Mouse (Mus musculus): ENCODE measurements at regions not wholly inside any gene's neighbourhood (a gene's known extent, or its start where the extent isn't known, plus 50 kb on each side); places are given as distances from the start of the nearest gene placed in this dataset.

- Histone ChIP-seq H3K4me2 (replicated peaks; ENCODE audit: low read depth, low read length) (no peak overlapping the region), H3K27ac (ENCODE audit: low read length) (peak overlapping the region; percentile 69; the same call in 1 of the 2 replicates), H3K4me3 (ENCODE audit: low read length) (no peak overlapping the region), H3K9ac (replicated peaks; ENCODE audit: low read length) (no peak overlapping the region), H3K4me1 (ENCODE audit: insufficient read depth, low read length) (no peaks in the 10 kb centered on the region), H3K27me3 (ENCODE audit: insufficient read depth, low read length) (no peaks in the 10 kb centered on the region), H3K36me3 (ENCODE audit: insufficient read depth, low read length) (no peaks in the 10 kb centered on the region), H3K9me3 (ENCODE audit: low read length) (no peaks in the 10 kb centered on the region)
- 48% methylated on average over 7 of the region's 7 CpGs for WGBS
- peak; percentile 85 for ATAC-seq (ENCODE audit: low FRiP score, low TSS enrichment)
Measured at GRCm38 (mm10) chr10:96188168-96188567, 51.8 kb downstream of the Gm5426 start.

GRCm38 (mm10) chr10:96190168-96190987, 54.0 kb downstream of the Gm5426 start:
- Histone ChIP-seq H3K9ac (replicated peaks; ENCODE audit: low read length) (no peak overlapping the region), H3K27me3 (ENCODE audit: insufficient read depth, low read length) (no peaks in the 10 kb centered on the region), H3K27ac (ENCODE audit: low read length) (no peak overlapping the region), H3K9me3 (ENCODE audit: low read length) (no peaks in the 10 kb centered on the region), H3K4me1 (ENCODE audit: insufficient read depth, low read length) (no peaks in the 10 kb centered on the region), H3K4me3 (ENCODE audit: low read length) (no peak overlapping the region), H3K36me3 (ENCODE audit: insufficient read depth, low read length) (no peaks in the 10 kb centered on the region), H3K4me2 (replicated peaks; ENCODE audit: low read depth, low read length) (no peak overlapping the region)
- ATAC-seq (ENCODE audit: low FRiP score, low TSS enrichment) = no peak
- whole genome bisulfite sequencing = 81% methylated on average over 10 of the region's 10 CpGs

- no peaks in the 10 kb centered on the region for H3K36me3 ChIP-seq (ENCODE audit: insufficient read depth, low read length)
- no peaks in the 10 kb centered on the region for H3K27me3 ChIP-seq (ENCODE audit: insufficient read depth, low read length)
- no peak overlapping the region for H3K9ac ChIP-seq (replicated peaks; ENCODE audit: low read length)
- no peak overlapping the region for H3K27ac ChIP-seq (ENCODE audit: low read length)
- peaks cover 5% of the 10 kb centered on the region; the same call in 1 of the 2 replicates for H3K9me3 ChIP-seq (ENCODE audit: low read length)
- ATAC-seq (ENCODE audit: low FRiP score, low TSS enrichment) = no peak
- H3K4me2 ChIP-seq (replicated peaks; ENCODE audit: low read depth, low read length) = no peak overlapping the region
- WGBS = 63% methylated on average over 27 of the region's 27 CpGs
- H3K4me1 ChIP-seq (ENCODE audit: insufficient read depth, low read length) = no peaks in the 10 kb centered on the region
- H3K4me3 ChIP-seq (ENCODE audit: low read length) = no peak overlapping the region
Measured at GRCm38 (mm10) chr10:96200932-96201641, 64.7 kb downstream of the Gm5426 start.

GRCm38 (mm10) chr10:96201891-96202290, 65.5 kb downstream of the Gm5426 start:
- no peaks in the 10 kb centered on the region for H3K4me1 ChIP-seq (ENCODE audit: insufficient read depth, low read length)

DNA sequence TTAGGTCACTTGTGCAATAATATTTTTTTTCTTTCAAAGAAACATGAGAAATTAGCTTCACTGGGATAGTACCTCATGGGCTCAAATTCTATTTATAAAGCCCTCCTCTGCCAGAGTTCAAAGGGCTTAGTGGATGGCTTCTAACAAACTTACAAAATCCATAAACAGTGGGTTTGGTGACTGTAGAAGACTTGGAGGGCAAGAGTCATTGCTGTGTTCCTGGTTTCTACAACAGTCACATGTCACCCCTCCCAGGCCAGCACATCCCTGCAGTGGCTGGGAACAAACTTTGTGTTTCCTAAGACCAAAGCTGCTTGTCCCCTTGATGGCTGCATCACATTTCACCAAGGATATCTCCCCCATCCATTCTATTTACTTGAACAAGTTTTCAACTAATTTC, 66.5 kb downstream of the Gm5426 start:
- no peak for ATAC-seq (ENCODE audit: low FRiP score, low TSS enrichment)
- Histone ChIP-seq H3K4me1 (ENCODE audit: insufficient read depth, low read length) (no peaks in the 10 kb centered on the region), H3K27me3 (ENCODE audit: insufficient read depth, low read length) (no peaks in the 10 kb centered on the region), H3K4me2 (replicated peaks; ENCODE audit: low read depth, low read length) (no peak overlapping the region), H3K9me3 (ENCODE audit: low read length) (peaks cover 5% of the 10 kb centered on the region; the same call in 1 of the 2 replicates), H3K4me3 (ENCODE audit: low read length) (no peak overlapping the region), H3K27ac (ENCODE audit: low read length) (no peak overlapping the region), H3K9ac (replicated peaks; ENCODE audit: low read length) (no peak overlapping the region), H3K36me3 (ENCODE audit: insufficient read depth, low read length) (no peaks in the 10 kb centered on the region)

More at GRCm38 (mm10) chr10:96201891-96202290, 65.5 kb downstream of the Gm5426 start:
- Histone ChIP-seq H3K27me3 (ENCODE audit: insufficient read depth, low read length) (no peaks in the 10 kb centered on the region), H3K27ac (ENCODE audit: low read length) (no peak overlapping the region), H3K4me3 (ENCODE audit: low read length) (no peak overlapping the region), H3K9me3 (ENCODE audit: low read length) (peaks cover 5% of the 10 kb centered on the region; the same call in 1 of the 2 replicates), H3K36me3 (ENCODE audit: insufficient read depth, low read length) (no peaks in the 10 kb centered on the region), H3K9ac (replicated peaks; ENCODE audit: low read length) (no peak overlapping the region), H3K4me2 (replicated peaks; ENCODE audit: low read depth, low read length) (no peak overlapping the region)
- 71% methylated on average over 6 of the region's 6 CpGs for WGBS
- ATAC-seq (ENCODE audit: low FRiP score, low TSS enrichment) = no peak

- H3K9me3 ChIP-seq (ENCODE audit: low read length) = peaks cover 5% of the 10 kb centered on the region; the same call in 1 of the 2 replicates
- no peaks in the 10 kb centered on the region for H3K36me3 ChIP-seq (ENCODE audit: insufficient read depth, low read length)
- H3K4me1 ChIP-seq (ENCODE audit: insufficient read depth, low read length) = no peaks in the 10 kb centered on the region
- no peak overlapping the region for H3K9ac ChIP-seq (replicated peaks; ENCODE audit: low read length)
- no peak overlapping the region for H3K4me2 ChIP-seq (replicated peaks; ENCODE audit: low read depth, low read length)
- no peaks in the 10 kb centered on the region for H3K27me3 ChIP-seq (ENCODE audit: insufficient read depth, low read length)
- WGBS = 82% methylated on average over 5 of the region's 5 CpGs
- no peak overlapping the region for H3K27ac ChIP-seq (ENCODE audit: low read length)
- no peak overlapping the region for H3K4me3 ChIP-seq (ENCODE audit: low read length)
- no peak for ATAC-seq (ENCODE audit: low FRiP score, low TSS enrichment)
Measured at GRCm38 (mm10) chr10:96204198-96204597, 67.8 kb downstream of the Gm5426 start.

DNA sequence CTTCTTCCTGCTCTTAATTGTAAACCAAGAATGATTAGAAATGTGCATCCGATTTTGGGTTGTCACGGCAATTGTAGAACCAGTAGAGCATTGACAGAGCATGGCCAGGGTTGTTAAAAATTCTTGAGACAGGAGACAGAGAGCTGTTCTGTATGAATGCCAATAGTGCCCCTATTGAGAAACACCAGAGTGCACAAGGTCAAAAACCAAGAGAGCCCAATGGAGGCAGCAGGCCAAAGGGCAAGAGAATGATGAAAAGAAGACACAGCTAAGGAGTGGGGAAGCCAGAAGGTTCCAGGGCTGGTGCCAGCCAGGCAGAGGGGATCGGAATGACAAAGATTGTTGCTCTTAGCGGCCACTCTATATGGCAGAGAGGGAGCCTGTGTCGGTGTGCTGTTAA, 72.8 kb downstream of the Gm5426 start:
- Histone ChIP-seq H3K4me3 (ENCODE audit: low read length) (no peak overlapping the region), H3K4me1 (ENCODE audit: insufficient read depth, low read length) (no peaks in the 10 kb centered on the region; the same call in 1 of the 2 replicates), H3K27ac (ENCODE audit: low read length) (no peak overlapping the region), H3K4me2 (replicated peaks; ENCODE audit: low read depth, low read length) (no peak overlapping the region), H3K36me3 (ENCODE audit: insufficient read depth, low read length) (no peaks in the 10 kb centered on the region), H3K27me3 (ENCODE audit: insufficient read depth, low read length) (no peaks in the 10 kb centered on the region), H3K9me3 (ENCODE audit: low read length) (no peaks in the 10 kb centered on the region), H3K9ac (replicated peaks; ENCODE audit: low read length) (no peak overlapping the region)
- no peak for ATAC-seq (ENCODE audit: low FRiP score, low TSS enrichment)
- 90% methylated on average over 5 of the region's 5 CpGs for WGBS

GRCm38 (mm10) chr10:96211189-96211588, 74.8 kb downstream of the Gm5426 start:
- Histone ChIP-seq H3K27ac (ENCODE audit: low read length) (no peak overlapping the region), H3K9me3 (ENCODE audit: low read length) (no peaks in the 10 kb centered on the region), H3K36me3 (ENCODE audit: insufficient read depth, low read length) (no peaks in the 10 kb centered on the region), H3K4me1 (ENCODE audit: insufficient read depth, low read length) (no peaks in the 10 kb centered on the region; the same call in 1 of the 2 replicates), H3K27me3 (ENCODE audit: insufficient read depth, low read length) (no peaks in the 10 kb centered on the region), H3K4me2 (replicated peaks; ENCODE audit: low read depth, low read length) (no peak overlapping the region), H3K4me3 (ENCODE audit: low read length) (no peak overlapping the region), H3K9ac (replicated peaks; ENCODE audit: low read length) (no peak overlapping the region)
- ATAC-seq (ENCODE audit: low FRiP score, low TSS enrichment) = no peak
- WGBS = 71% methylated on average over 7 of the region's 7 CpGs

GRCm38 (mm10) chr10:96213876-96214275, 77.5 kb downstream of the Gm5426 start:
- under 1% methylated on average over 10 of the region's 10 CpGs for WGBS
- no peaks in the 10 kb centered on the region; the same call in 1 of the 2 replicates for H3K4me1 ChIP-seq (ENCODE audit: insufficient read depth, low read length)

More at GRCm38 (mm10) chr10:96213876-96214275, 77.5 kb downstream of the Gm5426 start:
- Histone ChIP-seq H3K27ac (ENCODE audit: low read length) (no peak overlapping the region), H3K36me3 (ENCODE audit: insufficient read depth, low read length) (no peaks in the 10 kb centered on the region), H3K27me3 (ENCODE audit: insufficient read depth, low read length) (no peaks in the 10 kb centered on the region), H3K9ac (replicated peaks; ENCODE audit: low read length) (no peak overlapping the region), H3K4me3 (ENCODE audit: low read length) (no peak overlapping the region), H3K4me2 (replicated peaks; ENCODE audit: low read depth, low read length) (peak overlapping the region; percentile 17; the same call in 1 of the 2 replicates), H3K9me3 (ENCODE audit: low read length) (no peaks in the 10 kb centered on the region)
- peak; percentile 70; the same call in 1 of the 2 replicates for ATAC-seq (ENCODE audit: low FRiP score, low TSS enrichment)
